Mouse (Mus musculus) lung, postnatal 0 days (tissue): Measurements from ENCODE around the gene Socs4. TPM values are rescaled to one million over a fixed set of nuclear protein-coding genes. Genes with fewer than 3 reads are reported as not detected.

ENCODE experiments used
- ATAC-seq: fragments of 200-750 bp; cut with Nextera tagmentation; 2 replicates; pipeline ENCODE4 v1.8.0; 2017; ENCODE audit warnings: moderate library complexity
- DNase-seq: peaks from one replicate; pipeline ENCODE4 v3.0.0-alpha.2; 2016; ENCODE audit warnings: low spot score
- H3K27ac ChIP-seq: fragments of 300-500 bp; sonication (generic); 2 replicates; pipeline ENCODE4 v1.5.1; 2014; ENCODE audit warnings: antibody characterized with exemption, mild to moderate bottlenecking, low read length, mixed read lengths
- H3K27me3 ChIP-seq: fragments of 300-500 bp; sonication (generic); replicated peaks from 2 replicates; pipeline ENCODE4 v1.6.1; 2014; ENCODE audit warnings: low read length, mixed read lengths; ENCODE audit not compliant: insufficient read depth
- H3K36me3 ChIP-seq: fragments of 300-500 bp; sonication (generic); 2 replicates; pipeline ENCODE4 v1.6.1; 2014; ENCODE audit warnings: low read length, mixed read lengths; ENCODE audit not compliant: insufficient read depth
- H3K4me1 ChIP-seq: fragments of 300-500 bp; sonication (generic); 2 replicates; pipeline ENCODE4 v1.6.1; 2014; ENCODE audit warnings: antibody characterized with exemption, low read depth, low read length, mixed read lengths; ENCODE audit not compliant: insufficient read depth
- H3K4me2 ChIP-seq: fragments of 300-500 bp; sonication (generic); replicated peaks from 2 replicates; pipeline ENCODE4 v1.6.1; 2014; ENCODE audit warnings: low read depth, mild to moderate bottlenecking, low read length, moderate library complexity, mixed read lengths
- H3K4me3 ChIP-seq: fragments of 300-500 bp; sonication (generic); 2 replicates; pipeline ENCODE4 v1.5.1; 2014; ENCODE audit warnings: low read depth, low read length
- H3K9ac ChIP-seq: fragments of 300-500 bp; sonication (generic); replicated peaks from 2 replicates; pipeline ENCODE4 v1.6.1; 2014; ENCODE audit warnings: low read depth, mild to moderate bottlenecking
- H3K9me3 ChIP-seq: fragments of 300-500 bp; sonication (generic); 2 replicates; pipeline ENCODE4 v1.6.1; 2016; ENCODE audit warnings: low read length, mixed read lengths
- CTCF ChIP-seq: IDR thresholded peaks from 2 replicates; pipeline ENCODE4 v1.5.1; 2016; ENCODE audit warnings: antibody characterized with exemption, mild to moderate bottlenecking
- EP300 ChIP-seq: IDR thresholded peaks from 2 replicates; pipeline ENCODE4 v1.6.1; 2016; ENCODE audit warnings: antibody characterized with exemption, mild to moderate bottlenecking, control low read depth
- WGBS: fragments of 180-500 bp; shearing (Covaris S2); extraction: QIAGEN DNeasy Blood & Tissue Kit; methylation state at CpG from one replicate; pipeline ENCODE4 v1.1.7; 2014; 5-methylcytosine and 5-hydroxymethylcytosine counted together
- polyA plus RNA-seq: library from polyadenylated mRNA; unstranded; fragments of >200 nt; fragmentation: Nextera tagmentation; extraction: Ambion mirVana; gene quantifications from 2 replicates; pipeline ENCODE4 v1.2.1, GENCODE M21; 2015

The Socs4 gene
- polyA plus RNA-seq, 1 experiment from 2014 or later, result 2.5 TPM

- H3K9ac ChIP-seq, result no peak overlapping the region
- WGBS, result 87% methylated on average over 4 of the region's 4 CpGs
- no peak overlapping the region for H3K4me3 ChIP-seq
- no peaks in the 10 kb centered on the region for H3K27me3 ChIP-seq
- ATAC-seq, result no peak
- no peaks in the 10 kb centered on the region; the same call in 1 of the 2 replicates for H3K4me1 ChIP-seq
- DNase-seq, result no peak
- TF ChIP-seq EP300 (no peak), CTCF (no peak)
- H3K27ac ChIP-seq, result no peak overlapping the region
- H3K36me3 ChIP-seq, result no peaks in the 10 kb centered on the region
- no peaks in the 10 kb centered on the region for H3K9me3 ChIP-seq
- no peak overlapping the region for H3K4me2 ChIP-seq
Measured at GRCm38 (mm10) chr14:47281535-47281934, 4.8 kb downstream of the Socs4 start.

- H3K9ac ChIP-seq, result no peak overlapping the region
- DNase-seq (peak; percentile 12), ATAC-seq (no peak)
- no peak for TF ChIP-seq EP300
- TF ChIP-seq CTCF, result no peak
- no peaks in the 10 kb centered on the region for H3K9me3 ChIP-seq
- no peak overlapping the region for H3K4me2 ChIP-seq
- no peak overlapping the region for H3K27ac ChIP-seq
- H3K36me3 ChIP-seq, result no peaks in the 10 kb centered on the region
- 43% methylated on average over 7 of the region's 7 CpGs for WGBS
- no peaks in the 10 kb centered on the region for H3K4me1 ChIP-seq
- H3K4me3 ChIP-seq, result no peak overlapping the region
- H3K27me3 ChIP-seq, result no peaks in the 10 kb centered on the region
Measured at GRCm38 (mm10) chr14:47283568-47283967, 6.8 kb downstream of the Socs4 start.

- ATAC-seq, result no peak
- no peak for DNase-seq
- Histone ChIP-seq H3K4me2 (no peak overlapping the region), H3K27me3 (no peaks in the 10 kb centered on the region), H3K27ac (no peak overlapping the region), H3K4me1 (no peaks in the 10 kb centered on the region), H3K9me3 (no peaks in the 10 kb centered on the region), H3K4me3 (no peak overlapping the region), H3K36me3 (no peaks in the 10 kb centered on the region; the same call in 1 of the 2 replicates), H3K9ac (no peak overlapping the region)
- 97% methylated on average over 2 of the region's 2 CpGs for WGBS
- no peak for TF ChIP-seq EP300
- TF ChIP-seq CTCF, result no peak
Measured at GRCm38 (mm10) chr14:47285271-47285670, 8.5 kb downstream of the Socs4 start.

- Histone ChIP-seq H3K27me3 (no peaks in the 10 kb centered on the region), H3K4me3 (no peak overlapping the region), H3K36me3 (no peaks in the 10 kb centered on the region; the same call in 1 of the 2 replicates), H3K27ac (no peak overlapping the region), H3K9ac (no peak overlapping the region), H3K9me3 (no peaks in the 10 kb centered on the region), H3K4me1 (no peaks in the 10 kb centered on the region), H3K4me2 (no peak overlapping the region)
- TF ChIP-seq CTCF, result no peak
- WGBS, result 45% methylated on average over 1 of the region's 1 CpGs
- ATAC-seq (no peak), DNase-seq (no peak)
Measured at GRCm38 (mm10) chr14:47286215-47286614, 9.5 kb downstream of the Socs4 start.

GRCm38 (mm10) chr14:47287021-47287420, 10.3 kb downstream of the Socs4 start:
- DNase-seq, result no peak
- TF ChIP-seq CTCF (no peak), EP300 (no peak)
- Histone ChIP-seq H3K27me3 (no peaks in the 10 kb centered on the region), H3K9me3 (no peaks in the 10 kb centered on the region), H3K4me1 (no peaks in the 10 kb centered on the region), H3K4me2 (no peak overlapping the region), H3K27ac (no peak overlapping the region), H3K4me3 (no peak overlapping the region), H3K9ac (no peak overlapping the region), H3K36me3 (no peaks in the 10 kb centered on the region; the same call in 1 of the 2 replicates)
- no peak for ATAC-seq
- WGBS, result 69% methylated on average over 4 of the region's 5 CpGs

- no peak overlapping the region for H3K4me2 ChIP-seq
- H3K27ac ChIP-seq, result no peak overlapping the region
- no peaks in the 10 kb centered on the region for H3K9me3 ChIP-seq
- no peaks in the 10 kb centered on the region for H3K27me3 ChIP-seq
- no peak overlapping the region for H3K9ac ChIP-seq
- ATAC-seq, result no peak
- H3K36me3 ChIP-seq, result no peaks in the 10 kb centered on the region; the same call in 1 of the 2 replicates
- H3K4me3 ChIP-seq, result no peak overlapping the region
- TF ChIP-seq CTCF, result no peak
- 65% methylated on average over 1 of the region's 1 CpGs for WGBS
- H3K4me1 ChIP-seq, result no peaks in the 10 kb centered on the region
- DNase-seq, result no peak
Measured at GRCm38 (mm10) chr14:47291772-47292171, 15.0 kb downstream of the Socs4 start.

GRCm38 (mm10) chr14:47294136-47294535, 17.4 kb downstream of the Socs4 start:
- Histone ChIP-seq H3K4me1 (no peaks in the 10 kb centered on the region), H3K9me3 (no peaks in the 10 kb centered on the region), H3K36me3 (no peaks in the 10 kb centered on the region; the same call in 1 of the 2 replicates), H3K4me2 (no peak overlapping the region), H3K27me3 (no peaks in the 10 kb centered on the region), H3K9ac (no peak overlapping the region), H3K27ac (no peak overlapping the region), H3K4me3 (no peak overlapping the region)
- ATAC-seq (no peak), DNase-seq (no peak)
- WGBS, result 61% methylated on average over 4 of the region's 4 CpGs
- TF ChIP-seq CTCF (no peak), EP300 (no peak)
